Mouse (Mus musculus): ENCODE data around the gene Urah.

Gene Urah

DNA sequence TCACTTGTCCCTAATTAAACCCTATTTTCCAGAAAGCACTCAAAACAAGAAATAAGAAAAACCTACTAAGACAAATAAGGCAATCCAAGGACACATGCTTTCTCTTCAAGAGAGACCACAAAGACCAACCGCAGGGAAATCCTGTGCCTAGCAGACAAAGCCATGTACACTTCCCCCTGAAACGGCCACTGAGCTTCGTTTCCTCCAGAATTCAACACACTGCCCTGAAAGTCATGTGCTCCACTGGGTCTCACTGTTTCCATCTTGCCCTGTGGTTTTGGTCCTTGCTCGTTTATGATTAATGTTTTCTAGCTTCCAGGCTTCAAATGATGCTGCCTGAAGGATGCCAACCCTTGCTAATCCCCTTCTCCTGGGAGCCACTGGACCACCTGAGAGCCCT, 39.4 kb downstream of the Urah start:
- in situ Hi-C loops (cut with MboI, MseI), result no loop called here

DNA sequence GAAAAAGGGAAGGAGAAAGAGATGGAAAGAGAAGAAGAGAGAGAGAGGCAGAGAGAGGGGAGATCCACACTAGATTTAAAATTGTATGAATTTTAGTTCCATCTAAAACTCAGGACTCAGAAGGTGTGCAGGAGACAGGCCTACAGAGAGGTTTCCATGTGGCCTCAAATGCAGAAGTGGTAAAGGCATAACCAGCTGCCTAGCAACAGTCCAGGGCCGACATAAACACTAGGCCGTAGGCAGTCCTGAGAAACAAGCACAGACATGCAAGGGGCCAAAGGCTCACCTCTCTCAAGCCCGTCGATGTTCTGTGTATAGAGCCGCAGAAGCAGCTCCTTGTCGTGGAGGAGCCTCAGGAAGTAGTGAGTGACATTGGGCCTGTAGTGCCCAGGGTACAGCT, 42.5 kb downstream of the Urah start:
- in situ Hi-C loops (cut with MboI, MseI), result no loop called here

DNA sequence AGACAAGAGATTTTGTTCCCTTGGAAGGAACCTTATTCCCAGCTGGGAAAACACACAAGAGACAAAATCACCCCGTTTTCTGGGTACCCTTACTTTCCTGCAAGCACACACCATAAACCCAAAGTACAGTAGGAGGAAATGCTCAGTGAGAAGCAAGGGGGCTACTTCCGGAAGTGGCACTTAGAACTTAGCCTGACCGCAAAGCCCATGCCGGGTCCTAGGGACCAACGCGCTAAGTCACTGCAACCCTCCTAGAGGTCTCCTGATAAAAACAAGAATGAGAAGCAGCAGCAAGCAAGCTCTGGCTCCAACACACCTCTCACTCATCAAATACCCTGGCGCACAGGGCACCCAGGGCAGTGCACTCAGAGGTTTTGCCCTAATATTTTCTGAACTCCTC, 44.5 kb downstream of the Urah start:
- in situ Hi-C loops (cut with MboI, MseI), result no loop called here

DNA sequence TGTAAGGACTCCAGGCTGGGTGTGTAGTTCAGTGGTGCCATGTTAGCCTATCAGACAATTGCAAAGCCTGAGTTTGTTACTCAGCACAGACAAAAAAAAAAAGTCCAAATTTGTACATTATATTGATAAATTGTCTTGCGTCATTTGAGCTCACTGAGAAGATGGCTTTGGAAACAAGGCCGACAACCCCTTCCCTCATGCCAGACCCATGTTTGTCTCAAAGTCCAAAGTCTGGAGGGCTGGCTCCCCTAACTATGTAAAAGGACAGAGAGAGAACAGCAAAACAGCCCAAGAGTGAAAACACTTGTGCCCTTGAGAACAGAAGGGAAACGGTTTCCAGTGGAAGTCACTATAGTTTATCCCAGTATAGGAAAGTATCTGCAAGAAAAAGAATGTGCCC, 45.6 kb downstream of the Urah start:
- in situ Hi-C loops (cut with MboI, MseI), result no loop called here

DNA sequence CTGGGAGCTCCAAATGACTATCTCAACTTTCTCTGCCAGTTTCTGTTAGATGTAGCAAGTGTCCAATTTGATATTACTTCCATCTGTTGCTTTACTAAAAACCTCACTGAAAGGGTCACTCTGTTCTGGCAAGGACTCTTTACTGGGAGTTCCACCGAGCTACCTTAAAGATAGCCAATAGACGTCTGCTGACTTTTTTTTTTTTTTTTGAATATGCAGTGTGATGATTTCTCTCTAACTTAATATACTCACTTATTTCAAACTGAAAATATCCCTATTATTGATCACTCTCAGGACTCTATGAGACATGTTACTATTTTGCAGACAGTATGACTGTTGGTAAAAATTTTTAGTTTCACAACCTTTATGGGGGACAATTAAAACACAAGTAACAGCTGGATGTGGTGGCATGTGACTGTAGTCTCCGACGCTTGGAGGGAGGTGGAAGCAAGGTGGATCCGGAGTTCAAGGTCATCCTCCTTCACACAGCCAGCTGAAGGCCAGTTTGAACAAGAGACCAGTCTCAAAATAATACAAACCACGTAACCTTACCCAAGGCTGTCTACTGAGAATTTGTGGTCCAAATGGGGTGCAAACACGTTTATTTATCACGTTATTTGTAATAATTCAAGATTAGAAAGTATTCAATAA, 46.2 kb downstream of the Urah start:
- in situ Hi-C loops (cut with MboI, MseI), result no loop called here

DNA sequence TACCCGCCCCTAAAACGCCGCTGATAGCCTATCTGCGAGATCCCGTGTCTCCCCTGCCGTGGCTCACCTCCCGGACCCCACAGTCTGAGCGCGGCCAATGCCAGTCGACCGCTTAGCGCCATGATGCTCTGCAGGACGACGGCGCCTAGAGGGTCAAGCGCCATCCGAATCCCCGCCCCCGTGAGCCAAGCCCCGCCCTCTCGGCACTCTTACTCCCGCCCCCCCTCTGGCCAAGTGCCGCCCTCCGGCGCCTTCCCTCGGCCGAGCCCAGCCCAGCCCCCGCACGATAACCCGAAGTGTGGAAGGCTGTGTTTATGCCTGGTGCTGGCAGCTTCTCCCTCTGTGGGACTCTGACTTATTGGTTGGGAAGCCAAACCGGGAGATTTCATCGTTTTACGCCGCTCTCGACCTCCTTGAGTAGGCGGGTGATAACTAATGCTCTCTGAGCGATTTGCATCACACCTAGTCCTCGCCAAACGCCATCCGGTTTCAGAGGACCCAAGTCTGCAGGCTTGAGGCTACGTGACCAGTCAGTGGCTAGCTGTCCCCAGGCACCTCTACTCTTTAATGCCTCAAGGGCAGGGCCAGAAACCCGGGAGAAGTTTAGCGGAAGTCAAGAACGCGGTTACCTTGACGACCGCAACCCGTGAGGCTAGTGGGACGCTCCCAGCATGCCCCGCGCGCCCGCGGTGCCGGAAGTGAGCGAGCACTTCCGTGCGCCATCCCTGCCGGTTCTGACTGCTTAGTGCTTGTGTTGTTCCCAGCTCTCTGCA, 47.1 kb downstream of the Urah start, which contains the start of the genes Psmd13 and Sirt3:
Gene Psmd13, plus strand, starts transcription at position 273 of the 773 bp plus-strand sequence.
Gene Sirt3, minus strand, starts transcription at position 614 of the 773 bp plus-strand sequence.
- in situ Hi-C loops (cut with MboI, MseI), result no loop called here

DNA sequence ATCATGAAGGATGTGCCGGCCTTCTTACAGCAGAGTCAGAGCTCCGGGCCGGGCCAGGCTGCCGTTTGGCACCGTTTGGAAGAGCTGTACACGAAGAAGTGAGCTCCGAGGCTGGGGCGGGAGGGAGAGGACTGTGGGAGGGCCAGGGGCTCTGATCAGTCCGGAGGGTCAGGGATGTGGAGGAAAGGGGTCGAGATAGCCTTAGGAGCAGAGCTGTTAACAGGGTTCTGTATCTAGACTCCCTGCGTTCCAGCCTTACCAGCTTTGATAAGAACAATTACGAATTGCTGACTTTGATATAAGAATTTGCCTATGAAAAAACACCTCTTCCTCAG, 47.6 kb downstream of the Urah start:
- in situ Hi-C loops (cut with MboI, MseI), result no loop called here

Data from T-helper 2 cell (primary cell).